Mouse (Mus musculus): ENCODE measurements at regions not wholly inside any gene's neighbourhood (a gene's known extent, or its start where the extent isn't known, plus 50 kb on each side); places are given as distances from the start of the nearest gene placed in this dataset.

DNA sequence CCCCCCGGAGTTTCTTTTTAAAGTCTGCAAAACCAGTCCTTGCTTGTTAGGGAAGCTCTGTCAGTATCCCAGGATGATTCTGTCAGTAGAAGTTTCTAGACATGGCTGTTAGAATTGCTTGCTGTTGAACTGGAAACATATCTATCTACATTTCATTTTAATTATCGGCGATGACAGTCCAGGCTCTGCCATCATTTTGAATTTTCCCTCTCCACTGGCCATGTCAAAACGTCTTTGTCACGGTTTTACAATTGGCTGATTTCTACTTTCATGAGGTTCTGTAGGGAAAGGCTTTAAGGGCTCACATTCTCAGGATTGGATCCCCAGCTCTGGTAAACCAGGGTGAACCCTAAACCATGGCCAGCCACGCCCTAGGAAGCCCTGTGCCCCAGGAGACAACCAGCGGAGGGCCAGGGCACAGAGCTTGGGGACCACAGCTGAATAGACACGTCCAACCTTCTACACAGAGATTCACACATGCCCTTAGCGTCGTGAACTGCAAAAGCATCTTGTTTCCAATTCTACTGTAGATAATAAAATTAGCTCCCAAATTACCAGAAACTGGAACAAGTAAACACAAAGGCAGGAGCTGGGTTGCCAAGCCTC lies 177.8 kb downstream of the Efcab1 start:
- H3K4me2 ChIP-seq (ENCODE audit: low read depth, low read length), result peak overlapping the region; percentile 76
- ATAC-seq (ENCODE audit: insufficient read depth, low FRiP score), result no peak
- no peaks in the 10 kb centered on the region for H3K9me3 ChIP-seq (replicated peaks; ENCODE audit: control insufficient read depth, low read length)
- H3K4me3 ChIP-seq (replicated peaks; ENCODE audit: low read length), result peak overlapping the region; percentile 58
- no peaks in the 10 kb centered on the region for H3K36me3 ChIP-seq (ENCODE audit: control insufficient read depth, insufficient read depth, low read length)
- H3K27me3 ChIP-seq (ENCODE audit: control insufficient read depth, insufficient read depth, low read length), result no peaks in the 10 kb centered on the region
- H3K9ac ChIP-seq (ENCODE audit: low read length), result peak overlapping the region; percentile 77
- H3K4me1 ChIP-seq (ENCODE audit: control insufficient read depth, insufficient read depth, low read length), result peaks cover 8% of the 10 kb centered on the region; the same call in 1 of the 2 replicates
- peak overlapping the region; percentile 84 for H3K27ac ChIP-seq (ENCODE audit: low read length)
- WGBS, result 32% methylated on average over 10 of the region's 10 CpGs

DNA sequence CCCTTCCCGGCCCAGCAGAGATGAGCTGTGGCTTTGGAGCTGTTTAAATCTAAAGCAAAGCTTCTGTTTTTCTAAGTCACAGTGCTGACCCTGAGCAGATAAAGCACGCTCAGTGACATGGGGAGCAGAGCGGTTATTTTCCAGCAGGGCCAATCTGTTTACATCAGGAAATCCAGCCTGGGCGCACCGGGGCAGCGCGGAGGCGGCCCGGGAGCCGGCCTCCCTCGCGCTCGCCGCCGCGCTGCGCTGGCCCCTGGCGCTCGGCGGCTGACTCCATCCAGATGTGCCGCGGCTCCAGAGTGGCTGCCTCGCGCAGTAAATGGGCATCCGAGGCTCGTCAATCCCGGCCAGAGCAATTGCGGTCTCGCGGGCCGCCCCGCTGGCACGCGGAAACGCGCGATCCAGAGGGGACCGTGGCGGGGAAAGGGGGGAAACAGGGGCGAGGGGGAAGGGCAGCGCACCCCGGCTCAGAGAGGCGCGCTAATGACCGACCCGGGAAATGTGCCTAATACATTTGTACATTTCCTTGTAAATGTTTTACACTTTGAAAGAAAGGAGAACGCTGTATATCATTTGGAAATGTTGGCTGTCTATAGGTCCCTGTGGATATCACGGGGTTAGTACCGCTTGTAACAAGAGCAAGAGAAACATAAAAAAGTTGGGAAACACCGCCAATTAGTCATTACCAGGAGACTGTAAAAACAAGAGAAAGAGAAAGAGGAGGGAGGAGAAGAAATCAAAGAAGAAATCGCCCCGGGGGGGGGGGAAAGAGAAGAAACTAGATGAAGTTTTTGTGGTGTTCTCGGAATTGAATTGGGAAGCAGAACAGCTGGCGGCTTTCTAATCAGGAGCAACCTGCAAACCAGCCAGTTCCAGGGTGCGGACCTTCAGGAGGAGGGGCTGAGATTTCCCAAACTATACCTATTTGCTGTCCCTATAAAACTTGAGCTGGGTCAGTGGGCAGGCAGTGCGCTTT lies 178.6 kb downstream of the Efcab1 start:
- no peaks in the 10 kb centered on the region for H3K9me3 ChIP-seq (replicated peaks; ENCODE audit: control insufficient read depth, low read length)
- no peaks in the 10 kb centered on the region for H3K36me3 ChIP-seq (ENCODE audit: control insufficient read depth, insufficient read depth, low read length)
- H3K27me3 ChIP-seq (ENCODE audit: control insufficient read depth, insufficient read depth, low read length), result no peaks in the 10 kb centered on the region
- H3K27ac ChIP-seq (ENCODE audit: low read length), result peak overlapping the region; percentile 84
- ATAC-seq (ENCODE audit: insufficient read depth, low FRiP score), result peak; percentile 87
- H3K4me1 ChIP-seq (ENCODE audit: control insufficient read depth, insufficient read depth, low read length), result peaks cover 8% of the 10 kb centered on the region; the same call in 1 of the 2 replicates
- peak overlapping the region; percentile 76 for H3K4me2 ChIP-seq (ENCODE audit: low read depth, low read length)
- H3K9ac ChIP-seq (ENCODE audit: low read length), result peak overlapping the region; percentile 77
- WGBS, result 1% methylated on average over 56 of the region's 56 CpGs
- peak overlapping the region; percentile 58 for H3K4me3 ChIP-seq (replicated peaks; ENCODE audit: low read length)

- H3K36me3 ChIP-seq (ENCODE audit: control insufficient read depth, insufficient read depth, low read length), result no peaks in the 10 kb centered on the region
- WGBS, result 78% methylated on average over 4 of the region's 4 CpGs
- H3K9me3 ChIP-seq (replicated peaks; ENCODE audit: control insufficient read depth, low read length), result no peaks in the 10 kb centered on the region
- H3K27ac ChIP-seq (ENCODE audit: low read length), result no peak overlapping the region
- H3K9ac ChIP-seq (ENCODE audit: low read length), result no peak overlapping the region
- ATAC-seq (ENCODE audit: insufficient read depth, low FRiP score), result no peak
- H3K4me3 ChIP-seq (replicated peaks; ENCODE audit: low read length), result no peak overlapping the region
- no peak overlapping the region for H3K4me2 ChIP-seq (ENCODE audit: low read depth, low read length)
- H3K27me3 ChIP-seq (ENCODE audit: control insufficient read depth, insufficient read depth, low read length), result no peaks in the 10 kb centered on the region
- H3K4me1 ChIP-seq (ENCODE audit: control insufficient read depth, insufficient read depth, low read length), result peaks cover 8% of the 10 kb centered on the region; the same call in 1 of the 2 replicates
These were observed 180.2 kb downstream of the Efcab1 start for GRCm38 (mm10) chr16:15086556-15086955.

DNA sequence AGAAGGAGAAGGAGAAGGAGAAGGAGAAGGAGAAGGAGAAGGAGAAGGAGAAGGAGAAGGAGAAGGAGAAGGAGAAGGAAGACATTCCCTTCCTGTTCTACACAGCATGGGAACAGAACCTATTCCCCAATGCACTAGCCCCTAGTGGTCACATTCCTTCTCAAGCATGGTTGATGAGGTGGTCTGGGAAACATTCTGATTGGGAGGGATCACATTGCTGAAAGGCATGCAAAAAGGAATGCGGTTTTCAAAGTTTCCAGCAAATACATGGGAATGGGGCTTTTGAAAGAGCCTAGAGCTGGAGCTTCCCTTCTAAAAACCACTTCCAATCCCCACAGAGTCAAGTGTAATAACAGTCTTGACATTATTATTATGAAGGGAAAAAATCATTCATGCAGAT lies 197.5 kb downstream of the Efcab1 start:
- H3K9ac ChIP-seq (ENCODE audit: low read length), result no peak overlapping the region
- H3K9me3 ChIP-seq (replicated peaks; ENCODE audit: control insufficient read depth, low read length), result no peaks in the 10 kb centered on the region
- no peak for ATAC-seq (ENCODE audit: insufficient read depth, low FRiP score)
- no peaks in the 10 kb centered on the region for H3K36me3 ChIP-seq (ENCODE audit: control insufficient read depth, insufficient read depth, low read length)
- H3K4me3 ChIP-seq (replicated peaks; ENCODE audit: low read length), result no peak overlapping the region
- WGBS, result 37% methylated on average over 1 of the region's 1 CpGs
- no peaks in the 10 kb centered on the region for H3K4me1 ChIP-seq (ENCODE audit: control insufficient read depth, insufficient read depth, low read length)
- H3K4me2 ChIP-seq (ENCODE audit: low read depth, low read length), result no peak overlapping the region
- H3K27ac ChIP-seq (ENCODE audit: low read length), result no peak overlapping the region
- H3K27me3 ChIP-seq (ENCODE audit: control insufficient read depth, insufficient read depth, low read length), result no peaks in the 10 kb centered on the region

DNA sequence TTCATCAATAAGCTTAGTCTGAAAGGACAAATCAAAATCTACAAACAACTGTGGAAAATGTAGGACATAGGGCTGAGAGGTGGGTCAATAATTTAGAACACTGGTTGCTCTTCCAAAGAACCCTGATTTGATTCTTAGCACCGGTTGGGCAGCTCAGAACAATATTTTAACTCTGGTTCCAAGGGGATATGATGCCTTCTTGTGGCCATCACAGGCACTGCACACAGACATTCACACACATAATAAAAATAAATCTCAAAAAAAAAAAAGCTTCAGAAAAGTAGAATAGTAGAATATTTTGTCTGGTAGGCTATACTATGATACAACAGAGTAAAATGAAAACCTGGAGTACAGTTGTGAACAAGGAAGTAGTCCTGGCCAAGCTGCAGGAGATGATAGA lies 200.8 kb downstream of the Efcab1 start:
- no peak overlapping the region for H3K4me3 ChIP-seq (replicated peaks; ENCODE audit: low read length)
- H3K4me1 ChIP-seq (ENCODE audit: control insufficient read depth, insufficient read depth, low read length), result no peaks in the 10 kb centered on the region
- WGBS, result 67% methylated on average over 1 of the region's 1 CpGs
- no peak overlapping the region for H3K9ac ChIP-seq (ENCODE audit: low read length)
- ATAC-seq (ENCODE audit: insufficient read depth, low FRiP score), result no peak
- no peaks in the 10 kb centered on the region for H3K36me3 ChIP-seq (ENCODE audit: control insufficient read depth, insufficient read depth, low read length)
- no peak overlapping the region for H3K4me2 ChIP-seq (ENCODE audit: low read depth, low read length)
- H3K27ac ChIP-seq (ENCODE audit: low read length), result no peak overlapping the region
- H3K9me3 ChIP-seq (replicated peaks; ENCODE audit: control insufficient read depth, low read length), result no peaks in the 10 kb centered on the region
- no peaks in the 10 kb centered on the region for H3K27me3 ChIP-seq (ENCODE audit: control insufficient read depth, insufficient read depth, low read length)

- Histone ChIP-seq H3K9ac (ENCODE audit: low read length) (no peak overlapping the region), H3K9me3 (replicated peaks; ENCODE audit: control insufficient read depth, low read length) (no peaks in the 10 kb centered on the region), H3K4me1 (ENCODE audit: control insufficient read depth, insufficient read depth, low read length) (peaks cover 4% of the 10 kb centered on the region; the same call in 1 of the 2 replicates), H3K4me3 (replicated peaks; ENCODE audit: low read length) (no peak overlapping the region), H3K27ac (ENCODE audit: low read length) (no peak overlapping the region), H3K36me3 (ENCODE audit: control insufficient read depth, insufficient read depth, low read length) (no peaks in the 10 kb centered on the region), H3K27me3 (ENCODE audit: control insufficient read depth, insufficient read depth, low read length) (no peaks in the 10 kb centered on the region), H3K4me2 (ENCODE audit: low read depth, low read length) (no peak overlapping the region)
- 68% methylated on average over 2 of the region's 2 CpGs for WGBS
- no peak for ATAC-seq (ENCODE audit: insufficient read depth, low FRiP score)
These were observed 204.1 kb upstream of the Gm21897 start for GRCm38 (mm10) chr16:15113131-15113530.

GRCm38 (mm10) chr16:15113989-15114556 lies 203.2 kb upstream of the Gm21897 start:
- H3K27me3 ChIP-seq (ENCODE audit: control insufficient read depth, insufficient read depth, low read length), result no peaks in the 10 kb centered on the region

GRCm38 (mm10) chr16:15114574-15115230 lies 202.6 kb upstream of the Gm21897 start:
- peak overlapping the region; percentile 27; the same call in 1 of the 2 replicates for H3K4me2 ChIP-seq (ENCODE audit: low read depth, low read length)
- H3K27ac ChIP-seq (ENCODE audit: low read length), result peak overlapping the region; percentile 81
- 0 out of 2 replicates have a peak overlapping the region, but pooled peaks have one; percentile 32 for H3K9ac ChIP-seq (ENCODE audit: low read length)
- H3K27me3 ChIP-seq (ENCODE audit: control insufficient read depth, insufficient read depth, low read length), result no peaks in the 10 kb centered on the region
- peak; percentile 71; the same call in 1 of the 2 replicates for ATAC-seq (ENCODE audit: insufficient read depth, low FRiP score)
- WGBS, result 52% methylated on average over 4 of the region's 4 CpGs
- H3K36me3 ChIP-seq (ENCODE audit: control insufficient read depth, insufficient read depth, low read length), result no peaks in the 10 kb centered on the region
- H3K4me3 ChIP-seq (replicated peaks; ENCODE audit: low read length), result no peak overlapping the region
- H3K9me3 ChIP-seq (replicated peaks; ENCODE audit: control insufficient read depth, low read length), result no peaks in the 10 kb centered on the region
- H3K4me1 ChIP-seq (ENCODE audit: control insufficient read depth, insufficient read depth, low read length), result peaks cover 4% of the 10 kb centered on the region; the same call in 1 of the 2 replicates

More at GRCm38 (mm10) chr16:15113989-15114556, 203.2 kb upstream of the Gm21897 start:
- Histone ChIP-seq H3K4me3 (replicated peaks; ENCODE audit: low read length) (no peak overlapping the region), H3K9ac (ENCODE audit: low read length) (0 out of 2 replicates have a peak overlapping the region, but pooled peaks have one; percentile 32), H3K27ac (ENCODE audit: low read length) (peak overlapping the region; percentile 81), H3K9me3 (replicated peaks; ENCODE audit: control insufficient read depth, low read length) (no peaks in the 10 kb centered on the region), H3K36me3 (ENCODE audit: control insufficient read depth, insufficient read depth, low read length) (no peaks in the 10 kb centered on the region), H3K4me2 (ENCODE audit: low read depth, low read length) (peak overlapping the region; percentile 27), H3K4me1 (ENCODE audit: control insufficient read depth, insufficient read depth, low read length) (peaks cover 4% of the 10 kb centered on the region; the same call in 1 of the 2 replicates)
- WGBS, result 16% methylated on average over 5 of the region's 5 CpGs
- 0 out of 2 replicates have a peak, but pooled peaks have one; percentile 29 for ATAC-seq (ENCODE audit: insufficient read depth, low FRiP score)
